Mouse (Mus musculus) myocyte (in vitro differentiated cells): ENCODE results near the gene Nr0b2. TPM values are rescaled to one million over a fixed set of nuclear protein-coding genes. Genes with fewer than 3 reads are reported as not detected.

Experiments used
- H3K27me3 ChIP-seq: one replicate; pipeline ENCODE4 v1.6.1; 2011; ENCODE audit not compliant: control insufficient read depth, insufficient read depth, insufficient read length
- H3K36me3 ChIP-seq: one replicate; pipeline ENCODE4 v1.6.1; 2011; ENCODE audit not compliant: control insufficient read depth, insufficient read depth
- H3K4me2 ChIP-seq: one replicate; pipeline ENCODE4 v1.6.1; 2011; ENCODE audit warnings: low read depth, control low read depth
- H3K4me3 ChIP-seq: one replicate; pipeline ENCODE4 v1.5.1; 2011; ENCODE audit warnings: mild to moderate bottlenecking, control low read depth, moderate library complexity
- H3K79me2 ChIP-seq: one replicate; pipeline ENCODE4 v1.6.1; 2011; ENCODE audit not compliant: control insufficient read depth, insufficient read depth
- H3ac ChIP-seq: one replicate; pipeline ENCODE4 v1.6.1; 2011; ENCODE audit not compliant: control insufficient read depth, insufficient read length
- CEBPB ChIP-seq: IDR thresholded peaks from 2 replicates; pipeline ENCODE4 v1.6.1; 2011; ENCODE audit warnings: mild to moderate bottlenecking, moderate library complexity; ENCODE audit not compliant: poor library complexity, insufficient read depth, severe bottlenecking
- E2F4 ChIP-seq: IDR thresholded peaks from one replicate; pipeline ENCODE4 v1.6.1; 2011; ENCODE audit warnings: mild to moderate bottlenecking, control low read depth, moderate library complexity; ENCODE audit not compliant: insufficient read depth
- MAX ChIP-seq: IDR thresholded peaks from one replicate; pipeline ENCODE4 v1.6.1; 2011; ENCODE audit warnings: low read depth, mild to moderate bottlenecking, control low read depth
- MYOD1 ChIP-seq, 3 experiments: IDR thresholded peaks; one replicate each; pipeline ENCODE4 v1.6.1; 2011; ENCODE audit warnings: control low read depth in 2 of 3, low read depth in 2 of 3, mild to moderate bottlenecking in 2 of 3, moderate library complexity in 1 of 3; ENCODE audit not compliant: insufficient read length in 2 of 3, control insufficient read depth in 1 of 3
- MYOG ChIP-seq, 3 experiments: IDR thresholded peaks; one replicate each; pipeline ENCODE4 v1.6.1; 2011; ENCODE audit warnings: control low read depth in 2 of 3, low read depth in 2 of 3, mild to moderate bottlenecking in 2 of 3; ENCODE audit not compliant: insufficient read length in 2 of 3, control insufficient read depth in 1 of 3, insufficient read depth in 1 of 3
- POLR2A ChIP-seq: IDR thresholded peaks from one replicate; pipeline ENCODE4 v1.6.1; 2011; ENCODE audit warnings: low read depth, mild to moderate bottlenecking, control low read depth, moderate library complexity; ENCODE audit not compliant: insufficient read length
- POLR2AphosphoS2 ChIP-seq: IDR thresholded peaks from one replicate; pipeline ENCODE4 v1.6.1; 2011; ENCODE audit warnings: low read depth, control low read depth; ENCODE audit not compliant: insufficient read length
- REST ChIP-seq: IDR thresholded peaks from one replicate; pipeline ENCODE4 v1.6.1; 2011; ENCODE audit warnings: mild to moderate bottlenecking, control low read depth, moderate library complexity; ENCODE audit not compliant: insufficient read depth, insufficient read length
- SRF ChIP-seq: IDR thresholded peaks from one replicate; pipeline ENCODE4 v1.6.1; 2011; ENCODE audit warnings: low read depth; ENCODE audit not compliant: control insufficient read depth, insufficient read length
- TCF12 ChIP-seq: IDR thresholded peaks from one replicate; pipeline ENCODE4 v1.6.1; 2011; ENCODE audit warnings: mild to moderate bottlenecking, control low read depth; ENCODE audit not compliant: poor library complexity, insufficient read depth, severe bottlenecking
- TCF3 ChIP-seq: IDR thresholded peaks from one replicate; pipeline ENCODE4 v1.6.1; 2011; ENCODE audit warnings: low read depth, control low read depth; ENCODE audit not compliant: insufficient read length
- USF1 ChIP-seq: IDR thresholded peaks from one replicate; pipeline ENCODE4 v1.6.1; 2011; ENCODE audit warnings: low read depth, mild to moderate bottlenecking, control low read depth, moderate library complexity
- polyA plus RNA-seq: library from polyadenylated mRNA; unstranded; fragments of >200 nt; fragmentation: generic; extraction: Trizol; gene quantifications from one replicate; pipeline ENCODE4 v1.2.1, GENCODE M21; 2012; ENCODE audit warnings: missing spikeins

The Nr0b2 gene
- polyA plus RNA-seq, result not detected

- no peak within 1 kb of the TSS for H3K4me3 ChIP-seq
- no peaks in the 10 kb centered on the region for H3K36me3 ChIP-seq
- H3K4me2 ChIP-seq, result no peak within 1 kb of the TSS
- no peak within 1 kb of the TSS for H3ac ChIP-seq
- TF ChIP-seq CEBPB, result no peak
- TF ChIP-seq REST, result no peak
- TF ChIP-seq SRF, result no peak
- no peak for TF ChIP-seq POLR2A
- TF ChIP-seq MAX, result no peak
- H3K27me3 ChIP-seq, result peaks cover 39% of the 10 kb centered on the region
- no peaks in the 10 kb centered on the region for H3K79me2 ChIP-seq
These were observed at the start of gene Nr0b2 for GRCm38 (mm10) chr4:133552768-133553447. Gene Nr0b2, plus strand, starts transcription at chr4:133553376.

DNA sequence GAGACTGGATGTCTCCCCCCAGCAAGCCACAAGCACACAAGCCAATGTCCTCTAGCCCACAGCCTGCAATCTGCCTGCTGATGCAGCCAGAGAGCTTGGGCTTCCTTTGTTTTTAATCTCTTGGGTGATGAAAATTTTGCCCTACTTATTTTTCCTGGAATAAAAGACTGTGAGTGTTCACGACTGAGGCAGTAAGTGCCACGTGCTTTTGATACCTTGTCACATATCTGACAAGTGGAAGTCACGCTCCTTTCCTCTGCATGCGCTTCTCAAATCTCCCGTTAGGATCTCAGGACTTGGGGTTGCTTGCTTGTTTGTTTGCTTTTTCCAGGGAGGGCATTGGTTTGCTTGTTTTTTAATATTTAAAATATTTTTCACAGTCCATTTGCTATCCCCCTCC lies 48.9 kb upstream of the Nr0b2 start:
- no peak for TF ChIP-seq CEBPB
- TF ChIP-seq USF1, result no peak
- no peak for TF ChIP-seq SRF
- no peak for TF ChIP-seq TCF12
- TF ChIP-seq MYOD1 (IDR thresholded peaks at IDR 0.05; ENCODE audit: control insufficient read depth in 1 of 3, insufficient read length in 2 of 3, low read depth in 2 of 3), result no peak
- no peak for TF ChIP-seq REST
- no peak for TF ChIP-seq POLR2A
- TF ChIP-seq TCF3, result no peak
- TF ChIP-seq MAX, result no peak
- no peak for TF ChIP-seq POLR2AphosphoS2
- no peak for TF ChIP-seq E2F4
- Histone ChIP-seq H3K4me3 (no peak overlapping the region), H3K27me3 (peaks cover 27% of the 10 kb centered on the region), H3K79me2 (no peaks in the 10 kb centered on the region), H3K4me2 (no peak overlapping the region), H3ac (no peak overlapping the region), H3K36me3 (no peaks in the 10 kb centered on the region)

GRCm38 (mm10) chr4:133504755-133505485 lies 48.3 kb upstream of the Nr0b2 start:
- Histone ChIP-seq H3K27me3 (peaks cover 24% of the 10 kb centered on the region), H3K4me2 (no peak overlapping the region), H3ac (no peak overlapping the region), H3K4me3 (no peak overlapping the region), H3K79me2 (no peaks in the 10 kb centered on the region), H3K36me3 (no peaks in the 10 kb centered on the region)
- no peak for TF ChIP-seq MAX
- TF ChIP-seq TCF12, result no peak
- no peak for TF ChIP-seq TCF3
- no peak for TF ChIP-seq CEBPB
- TF ChIP-seq POLR2A, result no peak
- TF ChIP-seq USF1, result no peak
- TF ChIP-seq REST, result no peak
- TF ChIP-seq MYOD1 (IDR thresholded peaks at IDR 0.05; ENCODE audit: control insufficient read depth in 1 of 3, insufficient read length in 2 of 3, low read depth in 2 of 3), result no peak
- TF ChIP-seq MYOG (IDR thresholded peaks at IDR 0.05; ENCODE audit: control insufficient read depth in 1 of 3, insufficient read depth in 1 of 3, insufficient read length in 2 of 3, low read depth in 2 of 3), result no peak
- no peak for TF ChIP-seq POLR2AphosphoS2
- no peak for TF ChIP-seq E2F4

DNA sequence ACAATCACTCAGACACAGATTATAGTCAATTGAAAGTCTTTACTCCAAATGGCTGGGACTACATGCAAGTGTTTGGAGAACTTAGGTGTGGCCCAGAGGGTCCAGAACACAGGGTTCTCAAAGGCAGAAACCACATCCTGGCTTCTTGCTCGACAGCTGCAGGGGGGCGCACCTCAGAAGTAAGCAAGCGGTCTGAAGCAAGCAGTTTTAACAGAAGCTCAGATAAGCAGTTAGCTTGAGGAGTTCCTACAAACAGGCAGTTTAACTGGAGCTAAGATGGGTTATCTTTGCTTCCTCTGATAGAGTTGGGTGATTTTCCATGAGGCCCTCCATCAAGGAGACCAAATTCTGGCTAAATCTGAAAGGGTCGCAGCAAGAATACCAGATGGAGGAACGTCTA lies 46.6 kb upstream of the Nr0b2 start:
- H3ac ChIP-seq, result no peak overlapping the region
- no peak overlapping the region for H3K4me3 ChIP-seq
- H3K79me2 ChIP-seq, result no peaks in the 10 kb centered on the region
- H3K4me2 ChIP-seq, result no peak overlapping the region
- TF ChIP-seq POLR2A (no peak), MYOG (IDR thresholded peaks at IDR 0.05; ENCODE audit: control insufficient read depth in 1 of 3, insufficient read depth in 1 of 3, insufficient read length in 2 of 3, low read depth in 2 of 3) (peak in 1 of 3 experiments; percentile 23), MAX (no peak)
- H3K27me3 ChIP-seq, result peaks cover 11% of the 10 kb centered on the region
- no peaks in the 10 kb centered on the region for H3K36me3 ChIP-seq

DNA sequence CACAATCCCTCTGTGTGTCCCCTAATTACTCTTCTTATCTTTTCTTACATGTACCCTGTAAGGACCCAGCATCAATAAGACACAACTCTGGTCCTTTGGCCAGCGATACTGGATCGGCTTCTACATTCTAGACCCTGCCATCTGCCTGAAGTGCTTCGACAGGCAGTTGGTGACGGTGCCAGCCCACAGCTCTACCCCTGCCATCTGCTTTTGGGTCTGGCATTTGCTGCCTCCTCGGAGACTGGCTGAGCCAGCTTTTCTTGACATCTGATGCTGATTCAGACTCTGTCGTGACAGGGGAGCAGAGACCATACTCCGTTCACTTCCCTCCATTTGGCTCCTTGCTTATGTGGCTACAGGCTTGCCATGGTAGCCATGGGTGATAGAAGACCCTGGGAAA lies 44.2 kb upstream of the Nr0b2 start:
- H3K4me2 ChIP-seq, result no peak overlapping the region
- no peak overlapping the region for H3K4me3 ChIP-seq
- TF ChIP-seq MYOG (IDR thresholded peaks at IDR 0.05; ENCODE audit: control insufficient read depth in 1 of 3, insufficient read depth in 1 of 3, insufficient read length in 2 of 3, low read depth in 2 of 3), result peak in 1 of 3 experiments; percentile 30
- peak in 1 of 3 experiments; percentile 18 for TF ChIP-seq MYOD1 (IDR thresholded peaks at IDR 0.05; ENCODE audit: control insufficient read depth in 1 of 3, insufficient read length in 2 of 3, low read depth in 2 of 3)
- TF ChIP-seq TCF12, result no peak
- H3K36me3 ChIP-seq, result no peaks in the 10 kb centered on the region
- H3K79me2 ChIP-seq, result no peaks in the 10 kb centered on the region
- no peak overlapping the region for H3ac ChIP-seq
- H3K27me3 ChIP-seq, result peaks cover 6% of the 10 kb centered on the region
